ENCODE assay signal across 27 mouse cellular contexts in the genomic region with DNA sequence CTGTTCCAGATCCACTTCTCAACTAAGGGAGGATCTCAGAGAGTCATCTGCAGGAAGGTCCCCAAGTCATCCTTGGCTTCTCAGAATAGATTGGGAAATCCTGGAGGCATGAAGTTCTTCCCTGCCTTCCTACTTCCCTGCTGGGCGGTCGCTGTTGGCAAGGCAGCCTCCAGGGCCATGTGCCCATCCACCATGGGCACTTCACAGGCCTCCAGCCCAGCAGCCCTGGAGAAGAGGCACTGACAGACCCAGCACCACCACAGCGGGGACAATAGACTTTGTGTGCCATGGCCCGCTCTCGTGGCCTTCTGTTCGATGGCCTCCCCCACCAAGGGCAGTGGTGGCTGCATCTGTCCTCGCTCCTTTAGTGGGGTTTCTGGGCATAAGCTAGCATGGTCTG.
DNase-seq lines count a peak whose midpoint lies in the region; ATAC-seq lines count a peak whose summit lies in the region.
"Had no signal": no experiment of that assay in that cellular context is flagged by ENCODE, and none has a peak within 500 bp of the region (broad histone marks: within the 10 kb centered on the region; RNA-seq: fewer than 3 reads in every experiment).

No protein-coding gene starts in this region.

- peaks cover 26% of the 10 kb centered on the region for H3K4me1 ChIP-seq in hindbrain, embryonic 12.5 days
- 0 out of 2 replicates have a peak, but pooled peaks cover 2% of the 10 kb centered on the region for H3K4me1 ChIP-seq in hindbrain, embryonic 11.5 days (replicated peaks; ENCODE audit: control insufficient read depth, insufficient read depth, low read length)
- peaks cover 27% of the 10 kb centered on the region for H3K4me1 ChIP-seq in hindbrain, embryonic 13.5 days (replicated peaks)
- peaks cover 15% of the 10 kb centered on the region for H3K4me1 ChIP-seq in midbrain, embryonic 14.5 days (ENCODE audit: control insufficient read depth, insufficient read depth, low read length)
- H3K4me1 ChIP-seq: heart, embryonic 12.5 days; liver, embryonic 13.5 days had no signal

- no peaks in the 10 kb centered on the region for H3K36me3 ChIP-seq in hindbrain, embryonic 12.5 days
- H3K36me3 ChIP-seq in hindbrain, embryonic 11.5 days (ENCODE audit: control insufficient read depth, insufficient read depth, low read length): no peaks in the 10 kb centered on the region
- H3K36me3 ChIP-seq in hindbrain, embryonic 13.5 days: no peaks in the 10 kb centered on the region
- no peaks in the 10 kb centered on the region for H3K36me3 ChIP-seq in midbrain, embryonic 14.5 days (ENCODE audit: control insufficient read depth, insufficient read depth, low read length)
- H3K36me3 ChIP-seq: embryonic facial prominence, embryonic 13.5 days; forebrain, embryonic 15.5 days; heart, embryonic 12.5 days; hindbrain, embryonic 15.5 days; liver, embryonic 13.5 days; neural tube, embryonic 12.5 days had no signal

- H3K9me3 ChIP-seq in hindbrain, embryonic 12.5 days (replicated peaks): no peaks in the 10 kb centered on the region
- no peaks in the 10 kb centered on the region for H3K9me3 ChIP-seq in hindbrain, embryonic 11.5 days (ENCODE audit: control insufficient read depth, low read length)
- no peaks in the 10 kb centered on the region for H3K9me3 ChIP-seq in hindbrain, embryonic 13.5 days
- H3K9me3 ChIP-seq in midbrain, embryonic 14.5 days (ENCODE audit: control insufficient read depth, low read length): no peaks in the 10 kb centered on the region
- H3K9me3 ChIP-seq: embryonic facial prominence, embryonic 13.5 days; forebrain, embryonic 15.5 days; heart, embryonic 12.5 days; hindbrain, embryonic 15.5 days; liver, embryonic 13.5 days; neural tube, embryonic 12.5 days had no signal

- no peaks in the 10 kb centered on the region for H3K27me3 ChIP-seq in hindbrain, embryonic 12.5 days
- H3K27me3 ChIP-seq in hindbrain, embryonic 11.5 days (ENCODE audit: control insufficient read depth, insufficient read depth, low read length): no peaks in the 10 kb centered on the region
- 0 out of 2 replicates have a peak, but pooled peaks cover 4% of the 10 kb centered on the region for H3K27me3 ChIP-seq in hindbrain, embryonic 13.5 days
- no peaks in the 10 kb centered on the region for H3K27me3 ChIP-seq in midbrain, embryonic 14.5 days (ENCODE audit: control insufficient read depth, insufficient read depth, low read length)
- H3K27me3 ChIP-seq: embryonic facial prominence, embryonic 13.5 days; hindbrain, embryonic 15.5 days; liver, embryonic 13.5 days; neural tube, embryonic 12.5 days had no signal

- no peak overlapping the region for H3K9ac ChIP-seq in hindbrain, embryonic 12.5 days
- no peak overlapping the region for H3K9ac ChIP-seq in hindbrain, embryonic 11.5 days (ENCODE audit: low read depth, low read length)
- H3K9ac ChIP-seq in hindbrain, embryonic 13.5 days: no peak overlapping the region
- H3K9ac ChIP-seq in midbrain, embryonic 14.5 days (replicated peaks; ENCODE audit: low read length): no peak overlapping the region
- H3K9ac ChIP-seq: embryonic facial prominence, embryonic 13.5 days; forebrain, embryonic 15.5 days; heart, embryonic 12.5 days; hindbrain, embryonic 15.5 days; liver, embryonic 13.5 days; lung, embryonic 14.5 days; neural tube, embryonic 12.5 days had no signal

- WGBS in hindbrain, embryonic 12.5 days: 94% methylated on average over 7 of the region's 7 CpGs
- 86% methylated on average over 7 of the region's 7 CpGs for WGBS in hindbrain, embryonic 11.5 days
- 91% methylated on average over 7 of the region's 7 CpGs for WGBS in hindbrain, embryonic 13.5 days
- 93% methylated on average over 7 of the region's 7 CpGs for WGBS in midbrain, embryonic 14.5 days

- H3K4me2 ChIP-seq in hindbrain, embryonic 12.5 days (replicated peaks): no peak overlapping the region
- H3K4me2 ChIP-seq in hindbrain, embryonic 11.5 days (replicated peaks; ENCODE audit: low read depth, low read length): no peak overlapping the region
- no peak overlapping the region for H3K4me2 ChIP-seq in hindbrain, embryonic 13.5 days
- no peak overlapping the region for H3K4me2 ChIP-seq in midbrain, embryonic 14.5 days (ENCODE audit: low read length)
- H3K4me2 ChIP-seq: embryonic facial prominence, embryonic 13.5 days; heart, embryonic 12.5 days; liver, embryonic 13.5 days; lung, embryonic 14.5 days had no signal

- peak; percentile 49 to 61 for DNase-seq in cerebellum, postnatal 14 days
- DNase-seq in cerebellum, adult 8-10 months: no peak
- no peak for DNase-seq in hindbrain, embryonic 11.5 days (ENCODE audit: low spot score)
- no peak for DNase-seq in midbrain, embryonic 14.5 days
- DNase-seq in right cerebral cortex, adult 2 months (ENCODE audit: low spot score in 2 of 2): no peak
- DNase-seq in thymus, postnatal 25 days: no peak
- DNase-seq: adrenal gland, postnatal 36 days; embryo, embryonic 11 days; gastrocnemius, postnatal 14 days; heart, adult 11 months; heart, postnatal 10 days; kidney, adult 9 months; kidney, postnatal 25 days; liver, embryonic 13.5 days; thymus, adult 2 months had no signal

- peak overlapping the region; percentile 45 for H3K27ac ChIP-seq in hindbrain, embryonic 12.5 days
- no peak overlapping the region for H3K27ac ChIP-seq in hindbrain, embryonic 11.5 days (ENCODE audit: low read depth, low read length)
- H3K27ac ChIP-seq in hindbrain, embryonic 13.5 days: peak overlapping the region; percentile 80; the same call in 1 of the 2 replicates
- 0 out of 2 replicates have a peak overlapping the region, but pooled peaks have one; percentile 50 for H3K27ac ChIP-seq in midbrain, embryonic 14.5 days (replicated peaks; ENCODE audit: low read depth, low read length)
- H3K27ac ChIP-seq: embryonic facial prominence, embryonic 13.5 days; liver, embryonic 13.5 days; neural tube, embryonic 12.5 days; stomach, postnatal 0 days had no signal

- no peak overlapping the region for H3K4me3 ChIP-seq in hindbrain, embryonic 12.5 days
- H3K4me3 ChIP-seq in hindbrain, embryonic 11.5 days (ENCODE audit: low read depth, low read length): no peak overlapping the region
- no peak overlapping the region for H3K4me3 ChIP-seq in hindbrain, embryonic 13.5 days
- H3K4me3 ChIP-seq in midbrain, embryonic 14.5 days (replicated peaks; ENCODE audit: low read depth, low read length): no peak overlapping the region
- H3K4me3 ChIP-seq: embryonic facial prominence, embryonic 13.5 days; erythroblast, embryonic 14.5 days; forebrain, embryonic 15.5 days; heart, embryonic 12.5 days; hindbrain, embryonic 15.5 days; liver, embryonic 13.5 days; neural tube, embryonic 12.5 days had no signal

- no peak for ATAC-seq in hindbrain, embryonic 12.5 days (ENCODE audit: low FRiP score)
- ATAC-seq in hindbrain, embryonic 11.5 days (ENCODE audit: low FRiP score): no peak
- no peak for ATAC-seq in hindbrain, embryonic 13.5 days (ENCODE audit: low FRiP score)
- no peak for ATAC-seq in midbrain, embryonic 14.5 days (ENCODE audit: low FRiP score, low TSS enrichment)
- ATAC-seq: CD4-positive, CD25-positive, alpha-beta regulatory T cell, adult 4 months; intestine, embryonic 16.5 days had no signal

Comparison
In these comparisons a context has a peak if more than half of its experiments do, and no peak if none do; other contexts are left out.
1. DNase-seq: peak in cerebellum, postnatal 14 days (2 of 2); none in cerebellum, adult 8-10 months (single experiment), hindbrain, embryonic 11.5 days (single experiment), midbrain, embryonic 14.5 days (single experiment), right cerebral cortex, adult 2 months (0 of 2) and thymus, postnatal 25 days (single experiment).